Mouse (Mus musculus) urinary bladder, postnatal 36 days (tissue): ENCODE measurements around the gene Chit1.

Experiments
- DNase-seq, 2 experiments: peaks; one replicate each; pipeline ENCODE4 v3.0.0; 2022; ENCODE audit warnings: low spot score in 2 of 2, mixed read lengths in 1 of 2

The Chit1 gene

DNA sequence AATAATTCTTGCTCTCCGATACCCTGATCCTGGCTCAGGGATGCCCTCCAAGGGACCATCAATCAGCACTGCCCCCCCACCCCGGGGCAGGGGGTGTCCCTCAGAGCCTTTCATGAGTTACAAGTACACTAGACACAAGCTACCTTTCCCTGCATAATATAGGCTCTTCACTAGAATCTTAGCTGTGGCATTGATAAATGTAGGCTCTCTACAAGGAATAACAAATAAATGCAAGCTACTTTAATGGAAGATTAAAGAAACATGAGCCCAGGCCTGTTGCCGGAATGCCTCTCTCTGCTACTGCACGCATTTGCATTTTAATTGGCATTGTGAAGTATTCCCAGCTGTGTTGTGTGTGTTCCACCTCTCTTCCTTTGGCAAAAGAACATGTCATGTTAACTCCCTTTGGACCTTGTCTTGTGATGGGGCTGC is 31.3 kb downstream of the Chit1 start:
- DNase-seq: no peak

DNA sequence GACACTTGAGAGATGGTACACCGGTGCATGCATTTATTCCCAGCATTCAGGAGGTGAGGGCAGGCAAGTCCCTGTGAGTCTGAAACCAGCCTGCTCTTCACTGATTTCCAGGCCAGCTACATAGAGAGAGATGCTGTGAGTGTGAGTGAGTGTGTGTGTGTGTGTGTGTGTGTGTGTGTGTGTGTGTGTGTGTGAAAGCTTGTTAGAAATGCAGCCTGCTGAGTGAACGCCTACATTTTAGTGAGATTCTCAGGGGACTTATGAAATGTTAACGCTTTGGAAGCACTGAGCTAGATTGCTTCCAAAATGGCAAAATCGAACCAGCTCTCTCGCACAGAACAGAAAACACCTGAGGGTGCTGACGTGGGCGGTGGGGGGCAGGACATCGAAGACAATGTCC is 35.0 kb downstream of the Chit1 start:
- no peak for DNase-seq

DNA sequence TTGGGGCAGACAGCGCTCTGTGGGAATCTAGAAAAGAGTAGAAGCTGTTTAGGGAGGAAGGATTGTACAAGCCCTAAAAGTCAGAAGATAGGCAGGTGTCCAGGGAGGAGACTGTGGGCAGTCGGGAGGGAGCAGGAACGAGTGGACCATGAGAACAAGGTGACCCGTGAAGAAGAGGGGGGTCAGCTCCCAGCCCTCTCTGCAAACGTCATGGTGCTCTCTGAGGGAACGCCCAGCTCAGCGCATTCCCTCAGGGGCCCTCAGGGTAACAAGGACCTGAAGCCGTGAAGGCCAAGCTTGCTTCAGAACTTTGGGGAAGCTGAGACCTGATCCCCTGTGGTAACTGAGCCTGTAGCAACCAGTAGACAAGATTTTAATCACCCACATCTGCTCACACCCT is 39.0 kb downstream of the Chit1 start:
- DNase-seq: no peak

DNA sequence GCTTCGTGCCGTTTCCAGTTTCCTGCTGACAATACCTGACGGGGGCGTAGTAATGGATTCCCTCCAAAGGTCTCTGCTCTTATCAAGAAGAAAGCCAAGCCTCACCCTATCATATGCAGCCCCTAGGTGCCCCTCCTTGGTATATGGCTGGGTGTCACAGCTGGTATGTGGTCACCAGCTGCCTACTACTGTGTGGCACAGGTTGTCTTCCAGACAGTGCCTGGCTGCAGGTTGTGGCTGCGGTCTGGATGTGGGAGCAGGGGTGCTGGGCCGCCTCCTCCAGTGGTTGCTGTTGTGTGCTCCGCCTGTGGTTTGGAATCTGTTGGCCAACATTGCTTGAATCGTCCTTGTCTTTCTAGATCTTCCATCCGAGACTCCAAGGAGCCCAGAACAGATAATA is 39.7 kb downstream of the Chit1 start:
- DNase-seq: no peak

DNA sequence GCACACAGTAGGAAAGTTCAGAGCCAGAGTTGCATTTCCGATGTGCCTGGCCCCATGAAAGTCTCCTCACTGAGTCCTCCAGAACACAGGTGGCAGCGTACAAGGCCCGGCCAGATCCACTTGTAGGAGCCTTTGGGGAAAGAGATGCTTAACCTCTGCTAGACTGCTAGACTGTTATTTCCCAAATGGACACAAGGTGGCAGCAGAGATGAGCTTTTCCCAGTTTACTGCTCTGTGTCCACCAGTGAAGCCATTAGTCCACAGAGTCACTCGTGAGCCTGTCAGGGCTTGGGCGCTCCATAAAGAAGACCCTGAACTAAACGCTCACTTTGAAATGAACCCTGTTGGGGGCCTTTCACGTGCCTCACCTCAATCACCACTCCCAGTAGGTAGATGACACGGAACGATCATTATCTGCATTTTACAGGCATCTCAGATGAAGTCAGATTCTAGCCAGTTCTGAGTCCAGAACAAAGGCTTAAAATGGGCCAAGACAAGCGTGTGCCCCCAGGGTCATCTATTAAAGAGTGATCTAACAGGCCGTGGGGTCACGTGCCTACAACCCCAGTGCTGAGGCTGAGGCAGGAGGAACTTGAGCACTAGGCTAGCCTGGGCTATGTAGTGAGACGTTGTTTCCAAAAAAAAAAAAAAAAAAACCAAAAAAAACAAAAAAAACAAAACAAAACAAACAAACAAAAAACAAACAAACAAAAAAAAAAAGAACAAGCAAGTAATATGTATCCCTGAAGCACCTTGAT is 40.8 kb downstream of the Chit1 start:
- peak; percentile 70 to 78 for DNase-seq

DNA sequence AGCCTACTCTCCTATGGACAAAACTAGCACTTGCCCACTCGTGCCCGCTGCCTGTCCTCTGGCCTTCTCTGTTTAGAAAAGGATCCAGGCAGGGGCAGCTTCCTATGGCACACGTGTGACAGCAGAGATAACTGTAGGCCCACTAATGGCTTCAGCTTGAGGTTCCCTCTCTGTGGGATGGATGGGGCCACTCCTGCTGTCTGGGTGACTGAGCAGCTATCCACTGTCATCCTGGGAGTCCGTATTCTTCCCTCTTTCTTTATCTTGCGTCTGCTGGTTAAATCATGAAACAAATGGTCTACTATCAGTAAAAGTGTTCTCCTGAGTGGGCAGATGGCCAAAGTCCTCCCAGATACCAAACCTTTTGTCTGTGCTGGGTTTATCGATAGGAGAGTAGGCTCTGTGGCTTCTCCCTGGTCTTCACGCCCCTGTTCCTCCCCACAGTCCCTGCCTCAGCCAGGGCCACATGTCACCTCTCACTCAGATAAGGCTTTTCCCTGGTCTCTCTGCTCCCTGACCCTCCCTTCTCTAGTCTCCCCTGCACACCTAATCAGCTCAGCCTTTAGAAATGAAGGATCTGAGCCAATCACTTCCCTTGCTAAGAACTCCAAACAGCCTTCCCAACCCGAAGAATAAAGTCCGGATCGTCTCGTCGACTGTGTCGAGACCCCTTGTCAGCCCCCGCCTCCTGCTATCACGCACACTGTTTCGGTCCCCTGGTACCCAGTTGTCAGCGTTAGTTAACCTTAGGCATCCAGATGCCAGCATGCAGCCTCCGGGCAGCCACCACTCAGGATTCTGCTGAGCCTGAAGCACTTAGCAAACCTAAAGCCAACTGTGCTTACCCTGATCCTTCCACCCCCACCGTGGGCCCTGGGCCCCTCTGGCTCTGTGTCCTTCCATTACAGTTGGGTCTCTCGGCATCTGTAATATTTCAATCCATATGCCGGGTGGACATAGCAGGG is 41.9 kb downstream of the Chit1 start:
- no peak for DNase-seq

DNA sequence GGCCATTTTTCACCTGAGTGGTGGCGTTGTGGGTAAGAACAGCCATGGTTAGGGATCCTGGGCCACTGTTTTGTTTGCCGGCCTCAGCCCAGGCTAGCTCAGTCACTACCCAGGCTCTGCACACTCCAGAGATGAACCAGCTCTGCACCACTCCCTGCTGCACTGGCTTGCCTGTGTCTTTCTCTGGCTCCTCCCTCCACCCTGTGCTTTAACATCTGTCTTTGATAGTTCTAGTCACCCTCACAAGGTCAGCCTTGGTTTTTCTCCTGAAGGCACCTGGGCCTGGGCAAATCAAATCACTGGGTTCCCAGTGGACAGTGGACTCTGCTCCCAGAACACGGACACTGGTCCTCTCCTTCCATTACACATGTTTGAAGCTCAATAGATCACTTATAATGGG is 43.1 kb downstream of the Chit1 start:
- no peak for DNase-seq

DNA sequence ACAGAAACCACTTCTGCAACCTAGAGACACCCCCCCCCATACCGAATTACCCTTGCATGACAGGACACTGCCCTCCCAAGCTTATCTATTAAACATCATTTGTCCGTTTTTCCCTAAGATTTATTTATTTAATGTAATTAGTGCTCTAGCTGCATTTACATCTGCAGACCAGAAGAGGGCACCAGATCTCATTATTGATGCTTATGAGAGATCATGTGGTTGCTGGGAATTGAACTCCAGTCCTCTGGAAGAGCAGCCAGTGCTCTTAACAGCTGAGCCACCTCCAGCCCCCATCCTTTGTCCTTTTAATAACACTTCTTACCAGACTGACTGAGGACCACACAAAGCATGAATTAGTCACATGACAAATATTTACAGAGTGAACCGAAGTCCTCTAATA is 43.6 kb downstream of the Chit1 start:
- no peak for DNase-seq

DNA sequence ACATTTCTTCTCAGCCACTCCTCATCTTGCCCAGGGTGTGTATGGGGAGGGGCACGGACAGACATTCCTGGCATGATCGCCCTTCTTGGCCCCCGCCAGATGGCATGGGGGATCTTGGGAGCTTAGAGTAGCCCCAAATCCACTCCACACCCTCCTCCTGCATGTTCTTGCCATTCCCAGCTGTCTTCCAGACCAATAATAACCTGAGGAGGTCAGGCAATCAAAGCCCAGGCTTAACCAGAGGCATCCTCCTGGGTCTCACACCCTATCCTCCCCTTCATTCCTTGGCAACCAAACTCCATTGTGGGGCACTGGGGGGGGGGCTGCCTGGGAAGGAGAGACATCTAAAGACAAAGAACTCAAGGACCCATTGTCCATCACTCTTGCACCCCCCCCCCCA is 49.4 kb downstream of the Chit1 start:
- no peak for DNase-seq

DNA sequence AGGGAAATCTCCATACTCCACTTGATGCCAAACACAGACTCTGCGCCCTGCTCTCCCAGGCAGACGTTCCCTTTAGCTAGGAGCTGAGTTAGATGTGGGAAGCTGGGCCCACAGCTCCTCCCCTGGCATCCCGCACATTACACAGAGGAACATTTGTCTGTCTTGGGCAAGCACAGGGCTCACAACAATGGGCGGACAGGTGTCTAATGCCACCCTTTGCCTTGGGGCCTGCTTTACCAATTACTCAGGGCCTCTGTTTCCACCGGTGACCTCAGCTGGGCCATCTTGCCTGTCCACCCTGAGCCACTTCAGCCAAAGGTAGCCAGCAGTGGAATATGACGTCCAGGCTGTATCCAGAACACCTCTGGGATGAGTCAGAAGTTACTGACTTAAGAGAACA is 50.4 kb downstream of the Chit1 start:
- no peak for DNase-seq

DNA sequence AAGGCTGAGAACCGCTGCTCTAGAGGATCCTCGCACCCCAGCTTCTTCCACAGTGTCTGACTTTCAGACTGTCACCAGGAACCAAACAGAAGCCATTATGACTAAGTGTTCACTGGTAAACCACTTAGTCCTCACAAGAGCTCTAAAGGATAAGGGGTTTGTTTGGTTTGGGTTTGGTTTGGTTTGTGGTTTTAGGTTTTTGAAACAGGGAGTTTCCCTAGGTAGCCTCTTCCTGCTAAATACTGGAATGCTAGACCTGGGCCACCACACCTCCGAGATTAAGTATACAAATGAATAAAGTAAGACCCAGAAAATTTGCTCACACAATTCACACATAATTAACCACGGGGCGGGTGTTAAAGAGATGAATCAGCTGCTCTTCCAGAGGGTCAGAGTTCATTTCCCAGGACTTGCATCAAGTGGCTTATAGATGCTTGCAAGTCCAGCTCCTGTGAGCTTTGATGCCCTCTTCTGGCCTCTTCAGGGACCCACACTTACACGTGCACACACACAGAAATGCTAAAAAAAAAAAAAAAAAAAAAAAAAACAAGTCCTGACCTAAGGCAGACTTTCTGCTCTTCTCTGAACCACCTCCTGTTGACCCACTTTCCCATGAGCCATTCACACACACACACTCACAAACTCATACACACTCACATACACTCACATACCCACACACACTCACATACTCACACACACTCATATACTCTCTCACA is 51.6 kb downstream of the Chit1 start:
- no peak for DNase-seq

DNA sequence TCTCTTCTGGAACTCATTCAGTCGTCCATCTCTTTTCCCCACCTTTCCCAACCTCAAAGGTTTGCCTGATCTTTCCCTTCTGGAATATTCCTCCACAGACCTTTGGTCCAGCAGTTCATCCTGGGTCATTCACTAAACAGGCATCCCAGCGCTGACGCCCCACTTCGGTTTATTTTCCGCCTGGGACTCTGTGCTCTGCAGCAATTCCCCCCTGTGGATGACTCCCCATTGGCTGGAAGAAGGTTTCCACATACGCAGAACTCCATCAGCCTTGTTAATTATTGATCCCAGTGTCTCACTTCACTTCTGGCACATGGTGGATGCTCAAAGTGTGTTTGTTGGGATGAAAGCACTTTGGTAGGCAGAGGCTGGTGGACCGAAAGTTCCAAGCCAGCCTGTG is 52.4 kb downstream of the Chit1 start:
- DNase-seq: no peak

DNA sequence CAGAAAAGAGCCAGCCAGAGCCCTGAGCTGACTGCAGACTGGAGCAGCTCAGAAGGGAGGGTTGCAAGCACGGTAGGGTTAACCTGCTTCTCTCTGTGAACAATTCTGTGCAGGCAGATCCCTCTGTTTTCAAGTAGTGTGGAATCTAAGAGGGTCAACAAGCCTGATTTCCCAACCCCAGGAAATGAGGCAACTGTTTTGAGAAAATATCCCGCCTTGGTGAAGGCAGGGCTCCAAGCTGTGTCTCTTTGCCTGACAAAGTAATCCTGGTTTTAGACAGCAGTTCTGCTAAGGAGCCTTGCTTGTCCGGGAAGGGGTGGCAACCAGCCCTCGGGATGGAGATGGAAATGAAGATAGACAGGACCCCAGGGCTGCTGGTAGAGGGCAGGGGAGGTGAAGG is 53.4 kb downstream of the Chit1 start:
- DNase-seq: no peak

DNA sequence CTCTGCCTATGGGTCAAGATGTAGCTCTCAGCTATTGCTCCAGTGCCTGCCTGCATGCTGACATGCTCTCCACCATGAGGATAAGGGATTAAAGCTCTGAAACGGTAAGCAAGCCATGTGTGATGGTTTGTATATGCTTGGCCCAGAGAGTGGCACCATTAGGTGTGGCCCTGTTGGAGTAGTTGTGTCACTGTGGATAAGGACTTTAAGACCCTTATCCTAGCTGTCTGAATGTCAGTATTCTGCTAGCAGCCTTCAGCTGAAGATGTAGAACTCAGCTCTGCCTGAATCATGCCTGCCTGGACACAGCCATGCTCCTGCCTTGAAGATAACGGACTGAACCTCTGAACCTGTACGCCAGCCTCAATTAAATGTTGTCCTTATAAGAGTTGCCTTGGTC is 55.5 kb downstream of the Chit1 start:
- no peak for DNase-seq

DNA sequence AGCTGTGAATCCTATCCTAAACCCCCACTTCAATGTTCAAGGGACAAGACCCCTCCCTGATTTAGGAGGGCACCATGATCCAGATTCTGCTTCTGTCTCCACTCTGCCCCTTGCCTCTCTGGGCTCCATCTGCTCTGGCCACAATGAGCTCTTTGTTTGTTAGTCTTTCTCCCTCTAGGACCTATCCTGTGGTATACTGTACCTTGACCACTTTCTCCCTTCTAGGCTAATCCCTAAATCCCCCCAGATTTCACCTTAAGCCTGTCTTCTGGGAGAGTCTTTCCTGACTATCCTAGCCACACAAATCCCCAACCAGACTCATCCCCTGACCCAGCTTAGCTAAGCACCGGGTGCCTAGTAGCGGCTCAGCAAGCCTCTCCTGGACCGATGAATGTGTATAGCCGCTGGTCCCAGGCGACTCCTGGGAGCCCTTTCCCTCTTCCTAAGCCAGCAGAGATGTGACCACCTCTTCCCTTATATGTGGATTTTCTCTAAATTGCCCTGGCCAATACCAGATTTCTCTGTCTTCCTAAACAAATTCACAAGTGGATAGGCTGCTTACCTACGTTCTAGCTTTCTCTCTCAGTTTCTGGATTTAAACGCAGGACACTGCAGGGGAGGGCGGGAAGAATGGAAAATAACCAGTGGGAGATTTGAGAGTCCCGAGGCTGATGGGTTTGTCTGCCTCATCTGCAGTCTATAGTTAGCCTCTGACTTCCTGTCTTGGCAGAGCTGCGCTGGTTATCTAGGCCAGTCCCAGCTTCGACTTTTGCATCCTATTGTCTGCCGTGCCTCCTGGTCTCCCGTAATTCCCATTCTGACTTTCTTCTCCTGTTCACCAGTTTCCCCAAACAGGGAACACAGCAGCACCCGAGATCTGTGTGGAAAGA is 56.6 kb downstream of the Chit1 start:
- no peak for DNase-seq

DNA sequence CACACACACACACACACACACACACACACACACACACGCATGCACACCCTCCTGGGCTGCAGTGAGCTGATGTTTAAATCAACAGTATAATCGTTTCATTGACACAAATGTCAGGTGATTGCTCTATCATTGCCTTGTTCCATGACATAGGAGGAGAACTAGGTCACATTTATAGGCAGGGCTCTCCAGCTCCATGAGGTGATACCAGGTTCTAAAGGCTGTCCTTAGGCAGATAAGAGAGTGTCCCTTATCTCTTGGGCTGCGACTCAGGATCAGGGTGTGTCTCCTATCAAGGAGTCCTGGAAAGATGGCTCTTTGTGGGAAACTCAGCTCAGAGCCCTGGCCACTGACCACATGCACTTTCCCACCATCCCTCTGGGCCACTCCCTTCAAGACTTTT is 57.5 kb downstream of the Chit1 start:
- DNase-seq: no peak

DNA sequence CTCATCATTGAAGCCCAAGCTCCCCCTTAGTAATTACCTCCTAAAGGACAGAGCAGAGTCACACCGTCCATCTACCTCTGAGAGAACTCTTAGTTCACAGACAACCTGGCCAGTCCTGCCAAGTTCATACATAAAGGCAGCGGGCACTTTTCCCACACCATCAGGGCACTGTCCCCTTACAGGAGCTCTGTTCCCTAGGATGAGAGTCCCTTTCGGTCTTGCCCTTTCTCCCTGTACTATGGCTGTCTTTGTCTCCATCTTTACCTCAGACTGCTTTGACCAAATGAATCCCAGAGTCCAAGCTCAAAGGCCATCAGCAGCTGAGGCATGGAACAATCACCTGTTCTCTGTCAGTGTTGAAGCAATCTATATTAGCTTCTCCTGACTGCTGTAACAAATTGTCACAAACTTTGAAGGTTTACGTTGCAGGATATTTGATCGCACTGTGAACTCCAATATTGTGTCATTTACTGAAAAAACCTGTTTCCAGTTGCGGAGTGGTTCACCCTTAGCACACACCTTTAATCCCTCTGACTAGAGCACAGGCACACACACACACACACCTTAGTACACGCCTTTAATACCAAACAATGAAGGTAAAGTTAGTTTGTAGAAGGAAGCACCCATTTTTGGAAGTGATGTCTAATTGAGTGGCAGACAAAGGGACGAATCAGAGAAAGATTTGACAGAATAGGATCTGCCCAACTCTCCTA is 58.1 kb downstream of the Chit1 start:
- DNase-seq: no peak

DNA sequence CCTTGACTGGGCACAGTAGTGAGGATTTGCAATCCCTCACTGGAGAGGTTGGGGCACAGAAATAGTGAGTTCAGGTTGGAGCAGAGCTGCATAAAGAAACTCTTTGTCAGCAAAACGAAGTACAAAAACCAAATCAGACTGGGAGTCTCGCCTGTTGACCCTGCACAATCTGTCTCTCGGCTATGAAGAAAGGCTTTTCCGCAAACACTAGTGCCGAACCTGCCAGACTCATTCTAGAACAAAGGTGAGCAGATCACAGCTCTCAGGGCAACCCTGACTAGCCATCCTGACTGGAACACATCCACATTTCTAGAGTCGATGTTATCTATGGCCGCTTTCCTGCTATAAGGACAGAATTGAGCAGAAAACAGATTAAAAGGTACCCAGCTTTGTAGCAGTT is 62.0 kb downstream of the Chit1 start:
- DNase-seq: no peak

DNA sequence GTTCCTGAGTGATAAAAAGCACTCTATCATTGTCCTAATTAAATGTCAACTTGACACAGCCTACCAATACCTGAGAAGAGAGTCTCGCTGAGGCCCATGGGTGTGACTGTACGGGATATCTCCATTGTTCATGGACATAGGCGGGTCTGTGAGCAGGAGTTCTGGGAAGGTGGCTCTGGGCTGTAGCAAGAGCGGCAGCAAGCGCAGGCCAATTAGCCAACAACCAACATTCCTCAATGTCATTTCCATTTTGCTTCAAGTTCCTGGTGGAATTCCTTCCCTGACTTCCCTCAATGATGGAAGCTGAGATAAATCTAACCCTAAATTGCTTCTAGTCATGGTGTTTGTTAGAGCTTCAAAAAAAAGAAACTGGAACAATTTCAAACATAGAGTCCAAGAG is 66.9 kb downstream of the Chit1 start:
- DNase-seq: no peak

DNA sequence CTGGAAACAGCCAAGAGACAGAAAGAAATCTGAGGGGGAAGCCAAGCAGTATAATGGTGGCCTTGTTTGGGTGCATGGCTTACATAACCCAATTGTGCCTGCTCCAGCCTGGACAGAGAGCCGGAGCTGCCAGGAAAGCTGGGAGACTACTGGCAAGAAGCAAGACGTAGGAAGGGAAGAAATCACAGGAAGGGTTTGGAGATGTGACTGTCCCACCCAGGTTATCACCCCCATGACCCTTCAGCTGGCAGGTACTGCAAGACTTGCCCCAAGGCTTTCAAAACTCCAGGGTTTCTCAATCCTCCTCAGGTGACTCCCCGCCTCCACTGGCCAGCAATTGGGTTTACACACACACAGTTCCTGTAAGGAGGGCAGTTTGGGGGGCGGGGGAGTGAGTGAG is 71.0 kb downstream of the Chit1 start, which contains the start of gene Chil1:
Gene Chil1 (plus strand): TSS at position 152 of the 400 bp plus-strand sequence.
- peak in 1 of 2 experiments; percentile 57 for DNase-seq

DNA sequence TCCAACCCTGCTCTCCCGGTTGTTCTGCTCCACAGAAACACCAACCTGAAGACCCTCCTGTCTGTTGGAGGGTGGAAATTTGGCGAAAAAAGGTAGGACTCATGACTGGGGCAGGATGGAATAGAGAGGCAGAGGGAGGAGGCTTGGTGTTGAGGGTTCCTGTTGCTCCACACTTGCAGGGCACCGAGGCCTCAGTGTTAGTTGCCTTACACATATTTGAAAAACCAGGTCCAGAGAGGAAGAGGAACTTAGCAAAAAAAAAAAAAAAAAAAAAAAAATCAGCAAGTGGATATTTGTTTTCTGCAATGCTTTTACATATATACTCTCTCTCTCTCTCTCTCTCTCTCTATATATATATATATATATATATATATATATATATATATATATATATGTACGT is 73.0 kb downstream of the Chit1 start:
- no peak for DNase-seq
